Mouse (Mus musculus): ENCODE results near the gene Prkcsh. TPM values are rescaled to one million over a fixed set of nuclear protein-coding genes. Genes with fewer than 3 reads are reported as not detected.

Gene Prkcsh
- total RNA-seq, 2 experiments from 2014 or later = 159 to 169 TPM

DNA sequence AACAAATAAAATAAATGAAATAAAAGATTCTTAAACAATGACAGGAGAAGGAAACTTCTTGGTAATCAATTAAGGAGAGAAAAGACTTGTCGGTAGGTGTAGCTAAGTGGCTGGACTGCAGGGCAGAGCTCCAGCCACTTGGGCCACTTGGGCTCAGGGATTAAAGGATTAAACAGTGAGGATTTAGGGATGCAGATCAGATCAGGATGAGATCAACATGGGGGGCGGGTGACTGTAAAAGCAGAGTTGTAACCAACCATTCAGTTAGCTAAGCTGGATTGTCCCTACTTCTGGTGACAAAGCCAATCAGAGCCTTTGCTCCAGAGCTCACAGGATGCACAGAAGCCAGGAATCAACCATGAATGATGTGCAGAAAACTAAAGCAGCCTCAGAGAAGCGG, 18.7 kb upstream of the Prkcsh start:
- DNase-seq = no peak

- DNase-seq = peak; percentile 40 to 58
These were observed 14.8 kb upstream of the Prkcsh start for GRCm38 (mm10) chr9:21987592-21988342.

- peak in 1 of 2 experiments; percentile 32 for DNase-seq
These were observed 14.0 kb upstream of the Prkcsh start for GRCm38 (mm10) chr9:21988421-21989101.

DNA sequence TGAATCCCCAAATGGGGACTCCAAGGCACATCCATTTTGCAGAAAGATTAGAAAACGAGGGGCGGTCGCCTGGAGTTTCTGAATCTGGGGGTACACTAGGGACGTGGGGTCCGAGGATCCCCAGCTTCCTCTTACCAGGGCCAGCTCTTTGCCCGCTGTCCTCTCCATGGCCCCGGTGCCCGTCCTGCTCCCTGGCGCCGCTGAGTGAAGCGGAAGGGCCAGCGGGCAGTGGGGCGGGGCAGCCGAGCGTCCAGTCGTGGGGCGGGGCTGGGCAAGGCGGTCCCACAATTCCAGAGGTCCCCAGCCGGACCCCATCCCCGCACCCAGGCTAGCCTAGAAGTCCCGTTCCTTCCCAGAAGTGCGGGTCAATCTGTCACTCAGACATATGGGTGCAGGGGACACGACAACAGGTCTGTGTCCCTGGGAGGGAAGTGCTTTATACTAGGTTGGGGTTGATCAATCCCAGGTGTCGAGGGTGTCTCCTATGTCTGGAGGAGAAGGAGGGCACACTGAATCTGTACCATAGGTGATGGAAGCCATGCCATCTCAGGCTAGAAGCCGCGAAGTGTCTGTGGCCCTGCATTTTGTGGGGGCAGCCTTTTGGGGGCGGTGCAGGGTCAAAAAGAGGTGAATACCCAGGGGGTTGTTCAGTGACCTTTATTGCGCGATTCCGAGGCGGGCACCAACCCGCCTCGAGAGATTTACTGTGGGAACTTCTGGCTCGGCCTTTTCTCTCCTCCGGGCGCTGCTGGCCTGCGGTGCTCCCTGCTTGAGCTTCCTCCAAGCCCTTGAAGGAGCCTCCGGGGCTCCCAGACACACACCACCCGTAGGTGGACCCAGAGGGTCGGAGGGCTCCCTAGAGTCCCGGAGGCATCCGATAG, 13.1 kb upstream of the Prkcsh start, which contains the start of gene Rgl3:
Rgl3 (minus strand) TSS at position 217 of the 881 bp plus-strand sequence.
- peak; percentile 91 to 93 for DNase-seq

DNA sequence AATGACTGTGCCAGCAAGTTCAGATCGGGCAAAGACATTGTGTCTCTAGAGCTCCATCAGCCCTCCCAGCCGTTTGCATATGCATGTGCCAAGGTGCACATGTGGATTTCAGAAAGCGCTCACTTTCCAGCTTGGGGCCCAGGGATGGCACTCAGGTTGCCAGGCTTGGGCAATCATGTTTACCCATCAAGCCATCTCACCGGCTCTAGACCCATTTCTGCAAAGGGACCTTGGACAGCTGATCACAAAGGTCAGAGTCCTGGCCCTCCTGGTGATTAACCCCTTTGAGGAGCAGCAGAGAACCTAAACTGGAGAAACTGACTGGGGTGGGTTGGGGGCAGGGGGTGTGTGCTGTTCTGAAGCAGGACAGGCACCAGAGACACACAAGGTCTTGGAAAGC, 10.4 kb upstream of the Prkcsh start:
- DNase-seq = no peak

- no peak for DNase-seq
These were observed 6.3 kb upstream of the Prkcsh start for GRCm38 (mm10) chr9:21996178-21996867.

DNA sequence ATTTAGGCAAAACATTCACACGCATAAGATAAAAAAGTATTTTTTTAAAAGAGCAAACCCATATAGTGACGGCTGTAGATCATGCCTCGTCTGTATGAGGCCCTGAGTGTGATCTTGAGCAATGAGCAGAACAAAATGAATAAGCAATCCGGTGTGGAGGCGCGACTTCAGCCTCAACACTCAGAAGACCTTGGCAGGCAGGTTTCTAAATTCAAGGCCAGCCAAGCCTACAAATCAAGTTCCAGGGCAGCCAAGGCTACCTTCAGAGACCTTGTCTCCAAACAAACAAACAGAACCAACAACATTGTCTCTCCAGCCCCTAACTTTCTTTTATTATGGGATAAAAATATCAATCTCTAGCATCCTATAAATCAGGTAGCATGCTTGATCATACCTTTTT, 2.3 kb upstream of the Prkcsh start:
- peak; percentile 38 to 67 for DNase-seq

GRCm38 (mm10) chr9:22001633-22002032, 973 bp upstream of the Prkcsh start:
- DNase-seq = no peak

DNA sequence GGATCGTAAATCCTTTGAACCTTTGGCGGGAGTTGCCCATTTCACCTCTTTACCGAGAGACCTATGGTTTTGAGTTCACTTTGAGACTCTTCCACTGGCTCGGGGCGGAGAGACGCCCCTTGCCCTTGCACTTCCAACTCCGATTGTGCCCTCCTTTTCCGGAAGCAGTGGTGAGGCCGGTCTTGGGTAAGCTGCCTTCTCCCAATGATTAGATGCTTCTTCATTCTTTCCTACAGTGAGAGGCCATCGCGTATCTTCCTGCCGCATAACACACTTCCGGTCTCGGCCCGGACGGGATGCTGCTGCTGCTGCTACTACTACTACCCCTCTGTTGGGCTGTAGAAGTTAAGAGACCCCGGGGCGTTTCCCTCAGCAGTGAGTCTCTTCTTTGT, 553 bp downstream of the Prkcsh start:
- DNase-seq = peak; percentile 32 to 39

DNA sequence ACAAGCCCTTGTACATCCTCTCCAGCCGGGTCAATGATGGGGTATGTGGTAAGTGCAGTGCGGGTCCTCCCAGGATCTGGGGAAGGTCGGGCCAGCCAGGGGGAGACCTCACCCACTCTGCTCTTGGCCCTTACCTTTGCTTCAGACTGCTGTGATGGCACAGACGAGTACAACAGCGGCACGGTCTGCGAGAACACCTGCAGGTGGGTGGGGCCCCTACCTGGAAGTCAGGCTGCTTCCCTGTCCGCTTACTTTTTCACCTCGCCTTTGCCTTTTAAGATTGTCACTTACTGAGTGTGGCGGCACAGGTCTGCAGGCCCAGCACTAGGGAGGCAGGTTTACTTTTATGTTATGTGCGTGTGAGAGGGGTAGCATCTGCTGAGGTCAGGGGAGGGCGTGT, 1.9 kb downstream of the Prkcsh start:
- no peak for DNase-seq

- no peak for DNase-seq
These were observed 8.4 kb downstream of the Prkcsh start for GRCm38 (mm10) chr9:22011055-22011454.

DNA sequence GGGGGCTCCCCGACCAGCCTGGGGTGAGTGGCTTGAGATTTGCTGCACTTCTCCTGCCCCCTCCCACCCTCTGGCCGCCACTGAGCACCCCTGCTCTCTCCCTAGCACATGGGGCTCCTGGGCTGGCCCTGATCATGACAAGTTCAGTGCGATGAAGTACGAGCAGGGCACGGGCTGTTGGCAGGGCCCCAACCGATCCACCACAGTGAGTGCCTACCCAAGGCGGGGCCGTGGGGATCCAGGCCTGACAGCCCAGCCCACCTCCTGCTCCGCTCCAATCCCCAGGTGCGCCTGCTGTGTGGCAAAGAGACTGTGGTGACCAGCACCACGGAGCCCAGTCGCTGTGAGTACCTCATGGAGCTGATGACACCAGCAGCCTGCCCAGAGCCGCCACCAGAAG, 10.1 kb downstream of the Prkcsh start:
- DNase-seq = no peak

- no peak for DNase-seq
These were observed 13.6 kb downstream of the Prkcsh start for GRCm38 (mm10) chr9:22016245-22016644.

- DNase-seq = no peak
These were observed 14.7 kb downstream of the Prkcsh start for GRCm38 (mm10) chr9:22017208-22017825.

DNA sequence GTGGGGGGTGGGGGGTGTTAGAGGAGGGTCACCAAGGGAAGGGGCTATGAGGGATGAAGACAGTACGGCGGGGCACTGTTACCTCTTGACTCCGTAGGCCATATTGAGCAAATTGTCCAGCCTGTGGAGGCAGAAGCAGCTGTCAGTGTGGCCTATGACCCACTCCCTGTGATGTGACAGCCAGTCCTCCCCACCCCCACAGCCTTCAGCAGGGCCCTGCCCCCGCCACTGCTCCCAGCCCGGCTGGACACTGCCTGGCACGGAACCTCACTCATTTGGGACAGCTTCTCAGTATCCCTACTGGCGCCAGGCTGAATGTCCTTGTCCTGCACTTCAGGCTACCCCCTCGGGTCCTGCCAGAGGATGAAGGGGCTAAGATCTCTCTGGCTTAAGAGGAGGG, 22.0 kb downstream of the Prkcsh start:
- no peak for DNase-seq

DNA sequence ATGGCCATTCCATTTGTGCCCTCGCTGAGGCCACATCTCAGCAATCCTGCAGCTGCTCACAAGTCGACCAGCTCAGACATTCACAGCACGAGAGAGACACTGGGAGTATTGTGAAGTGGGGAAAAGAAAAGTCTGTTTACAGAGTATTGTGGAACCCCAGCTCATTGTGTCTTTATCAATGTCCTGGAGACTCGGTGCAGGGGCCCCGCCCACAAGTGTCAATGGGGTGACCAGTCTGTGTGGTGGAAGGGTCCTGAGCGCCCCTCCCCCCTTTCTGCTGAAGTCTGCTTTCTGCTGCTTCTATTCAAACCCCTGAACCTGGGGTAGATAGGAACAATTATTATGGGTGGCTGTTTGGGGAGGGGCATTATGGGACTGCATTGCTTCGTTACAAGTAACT, 25.9 kb downstream of the Prkcsh start:
- no peak for DNase-seq

- DNase-seq = no peak
These were observed 27.8 kb downstream of the Prkcsh start for GRCm38 (mm10) chr9:22030386-22030785.

DNA sequence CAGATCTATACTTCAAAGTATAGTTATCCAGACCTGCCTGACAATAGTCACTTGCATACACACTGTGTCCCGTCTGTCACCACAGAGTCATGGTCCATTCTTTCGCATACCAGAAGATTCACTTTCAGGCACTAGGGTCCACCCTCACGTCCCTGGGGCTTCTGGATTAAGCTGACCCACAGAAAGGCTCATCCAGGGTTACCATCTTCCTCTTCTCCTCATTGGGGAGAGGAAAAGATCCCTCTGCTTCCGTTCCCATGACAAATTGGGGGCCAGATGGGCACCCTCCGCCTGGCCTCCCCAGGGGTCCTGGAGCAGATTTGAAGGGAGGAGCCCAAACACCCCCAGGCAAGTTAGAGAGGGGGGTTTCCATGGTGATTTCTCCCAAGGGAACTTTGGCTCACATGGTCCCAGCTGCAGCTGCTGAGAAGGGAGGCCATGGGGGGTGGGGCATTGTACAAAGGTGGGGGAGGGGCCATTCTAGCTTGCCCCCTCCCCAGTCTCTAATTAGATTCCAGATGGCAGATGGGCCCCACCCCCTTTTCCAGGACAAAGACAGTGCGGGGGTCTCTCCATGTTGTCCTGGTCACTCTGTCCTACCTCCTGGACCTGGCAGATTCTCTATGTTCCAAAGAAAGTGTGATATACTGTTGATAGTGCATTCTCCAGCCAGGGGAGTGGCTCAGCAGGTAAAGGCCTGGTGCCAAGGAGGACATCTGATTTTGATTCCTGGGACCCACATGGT, 32.9 kb downstream of the Prkcsh start:
- no peak for DNase-seq

- DNase-seq = peak in 1 of 2 experiments; percentile 25
These were observed 35.2 kb downstream of the Prkcsh start for GRCm38 (mm10) chr9:22037826-22038225.

GRCm38 (mm10) chr9:22041832-22042231, 39.2 kb downstream of the Prkcsh start:
- DNase-seq = no peak

GRCm38 (mm10) chr9:22047329-22047728, 44.7 kb downstream of the Prkcsh start:
- DNase-seq = no peak
